ENCODE assay signal across 12 mouse cellular contexts in the genomic region with DNA sequence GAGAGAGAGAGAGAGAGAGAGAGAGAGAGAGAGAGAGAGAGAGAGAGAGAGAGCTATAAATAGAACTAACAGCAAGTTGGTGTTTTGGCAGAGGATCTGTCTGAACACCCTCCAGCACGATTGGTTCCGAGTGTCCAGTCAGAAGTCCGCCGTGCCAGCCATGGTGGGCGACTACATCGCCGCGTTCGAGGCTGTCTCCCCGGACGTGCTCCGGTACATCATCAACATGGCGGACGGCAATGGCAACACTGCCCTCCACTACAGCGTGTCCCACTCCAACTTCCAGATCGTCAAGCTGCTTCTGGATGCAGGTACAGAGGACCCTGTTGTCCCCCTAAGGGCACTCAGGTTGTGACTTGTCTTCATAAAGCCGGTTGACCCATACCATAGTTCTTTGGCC.
"Had no signal": no experiment of that assay in that cellular context is flagged by ENCODE, and none has a peak within 500 bp of the region (broad histone marks: within the 10 kb centered on the region; RNA-seq: fewer than 3 reads in every experiment).

No protein-coding gene starts in this region.

- H3K36me3 ChIP-seq: neural tube, embryonic 12.5 days had no signal

- H3K27me3 ChIP-seq: kidney, embryonic 15.5 days; limb, embryonic 13.5 days; neural tube, embryonic 12.5 days had no signal

- H3K4me3 ChIP-seq: kidney, embryonic 15.5 days; limb, embryonic 13.5 days; midbrain, embryonic 10.5 days; neural tube, embryonic 12.5 days had no signal

- H3K4me1 ChIP-seq: limb, embryonic 13.5 days; midbrain, embryonic 10.5 days; neural tube, embryonic 12.5 days had no signal

- DNase-seq: kidney, postnatal 14 days; left cerebral cortex, postnatal 4 days; lung, adult 18-20 months; lung, postnatal 4 days; midbrain, embryonic 14.5 days; thymus, adult 2 months; thymus, postnatal 25 days had no signal

- H3K4me2 ChIP-seq: kidney, embryonic 15.5 days; limb, embryonic 13.5 days; neural tube, embryonic 12.5 days had no signal

- H3K9ac ChIP-seq: kidney, embryonic 15.5 days; limb, embryonic 13.5 days; liver, embryonic 14.5 days; neural tube, embryonic 12.5 days had no signal

- H3K9me3 ChIP-seq: kidney, embryonic 15.5 days; limb, embryonic 13.5 days; midbrain, embryonic 10.5 days; neural tube, embryonic 12.5 days had no signal

- H3K27ac ChIP-seq: kidney, embryonic 15.5 days; limb, embryonic 13.5 days; liver, embryonic 14.5 days; midbrain, embryonic 10.5 days; neural tube, embryonic 12.5 days had no signal
